Mouse (Mus musculus): Measurements from ENCODE around the gene Ptgs1. TPM values are rescaled to one million over a fixed set of nuclear protein-coding genes. Genes with fewer than 3 reads are reported as not detected.
"Not testable (repeated sequence)": the region's sequence is repeated elsewhere in the genome, so short reads cannot be mapped to it uniquely, and the experiment has no call there.

The Ptgs1 gene
- polyA plus RNA-seq (2015; fragmentation: Nextera tagmentation; extraction: Ambion mirVana): 4.0 and 5.5 TPM in 2 replicates

DNA sequence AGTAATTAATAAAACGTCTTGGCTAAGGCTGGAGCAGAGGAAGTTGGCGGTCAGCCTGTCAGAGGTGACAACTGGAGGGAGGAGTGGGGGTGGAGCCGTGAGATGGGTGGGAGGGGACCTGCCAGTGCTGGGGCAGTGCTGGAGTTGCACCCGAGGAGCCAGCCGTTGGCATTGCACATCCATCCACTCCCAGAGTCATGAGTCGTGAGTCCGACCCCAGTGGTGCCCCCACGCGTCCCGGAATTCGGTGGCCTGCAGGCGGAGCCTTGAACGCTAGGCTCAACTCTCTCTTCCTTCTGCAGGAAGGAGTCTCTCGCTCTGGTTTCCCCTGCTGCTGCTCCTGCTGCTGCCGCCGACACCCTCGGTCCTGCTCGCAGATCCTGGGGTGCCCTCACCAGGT lies at the start of gene Ptgs1:
Gene Ptgs1, plus strand, starts transcription at position 61 of the 400 bp plus-strand sequence.
- WGBS: under 1% methylated on average over 18 of the region's 18 CpGs
- H3K4me3 ChIP-seq (ENCODE audit: low read depth, low read length): peak within 1 kb of the TSS; percentile 34
- peak; percentile 57; the same call in 1 of the 2 replicates for ATAC-seq
- H3K36me3 ChIP-seq (ENCODE audit: control insufficient read depth, insufficient read depth, low read length): no peaks in the 10 kb centered on the region
- H3K4me2 ChIP-seq (ENCODE audit: low read length): peak within 1 kb of the TSS; percentile 52
- peaks cover 5% of the 10 kb centered on the region for H3K4me1 ChIP-seq (ENCODE audit: control insufficient read depth, insufficient read depth, low read length)
- peak within 1 kb of the TSS; percentile 40; the same call in 1 of the 2 replicates for H3K9ac ChIP-seq (ENCODE audit: low read depth, low read length)
- peaks cover 10% of the 10 kb centered on the region for H3K27me3 ChIP-seq (ENCODE audit: control insufficient read depth, insufficient read depth, low read depth, low read length)
- H3K9me3 ChIP-seq (replicated peaks; ENCODE audit: control insufficient read depth, low read length, poor library complexity, severe bottlenecking): no peaks in the 10 kb centered on the region
- H3K27ac ChIP-seq (ENCODE audit: low read length): no peak within 1 kb of the TSS

DNA sequence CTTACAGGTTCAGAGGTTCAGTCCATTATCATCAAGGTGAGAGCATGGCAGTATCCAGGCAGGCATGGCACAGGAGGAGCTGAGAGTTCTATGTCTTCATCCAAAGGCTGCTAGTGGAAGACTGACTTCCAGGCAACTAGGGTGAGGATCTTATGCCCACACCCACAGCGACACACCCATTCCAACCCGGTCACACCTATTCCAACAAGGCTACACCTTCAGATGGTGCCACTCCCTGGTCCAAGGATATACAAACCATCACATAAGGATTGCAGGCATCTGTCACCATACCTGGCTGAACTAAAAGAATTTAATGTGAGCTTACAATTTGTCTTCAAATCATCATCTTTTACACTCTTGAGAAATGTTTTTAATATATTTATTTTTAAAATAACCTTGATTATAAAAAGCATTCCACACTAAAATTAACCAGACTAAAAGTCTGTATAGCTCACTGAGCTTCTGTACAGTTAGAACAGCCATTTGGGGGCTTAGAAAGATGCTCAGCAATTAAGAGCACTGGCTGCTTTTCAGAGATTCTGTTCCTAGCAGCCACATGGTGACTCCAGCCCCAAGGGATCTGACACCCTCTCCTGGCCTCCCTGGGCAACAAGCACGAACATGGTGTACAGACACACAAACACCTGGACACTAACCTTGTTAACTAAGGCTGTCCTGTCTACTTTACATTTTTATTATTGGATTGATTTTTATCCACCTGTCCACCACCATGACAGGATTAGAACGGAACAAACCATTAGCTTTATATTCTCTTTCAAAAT lies 48.4 kb upstream of the Ptgs1 start:
- H3K27ac ChIP-seq (ENCODE audit: low read length); H3K4me1 ChIP-seq (ENCODE audit: control insufficient read depth, insufficient read depth, low read length); H3K36me3 ChIP-seq (ENCODE audit: control insufficient read depth, insufficient read depth, low read length); H3K9me3 ChIP-seq (replicated peaks; ENCODE audit: control insufficient read depth, low read length, poor library complexity, severe bottlenecking); ATAC-seq; H3K4me2 ChIP-seq (ENCODE audit: low read length); H3K4me3 ChIP-seq (ENCODE audit: low read depth, low read length); H3K27me3 ChIP-seq (ENCODE audit: control insufficient read depth, insufficient read depth, low read depth, low read length); H3K9ac ChIP-seq (ENCODE audit: low read depth, low read length): not testable (repeated sequence)
- 91% methylated on average over 4 of the region's 4 CpGs for WGBS

DNA sequence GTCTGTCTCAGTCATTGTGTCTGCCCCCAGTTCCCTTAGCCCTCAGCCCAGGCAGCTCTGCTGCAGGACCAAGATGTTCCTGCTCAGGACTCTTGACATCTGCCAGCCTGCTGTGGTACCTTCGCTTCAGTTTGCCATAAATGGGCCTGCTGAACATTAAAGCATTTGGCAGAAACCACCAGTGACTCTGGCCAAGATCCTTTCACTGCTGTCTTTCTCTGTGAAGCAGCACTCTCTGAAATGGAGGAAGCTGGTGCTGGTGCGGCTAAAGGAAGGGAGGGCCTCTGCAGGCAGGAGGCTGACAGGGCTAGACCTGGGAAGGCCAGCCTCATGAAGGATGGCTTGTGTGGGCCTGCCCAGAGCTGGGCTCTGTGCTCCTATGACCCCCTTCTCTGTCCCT lies 46.9 kb upstream of the Ptgs1 start:
- ATAC-seq: no peak
- Histone ChIP-seq H3K36me3 (ENCODE audit: control insufficient read depth, insufficient read depth, low read length) (no peaks in the 10 kb centered on the region), H3K4me2 (ENCODE audit: low read length) (no peak overlapping the region), H3K27ac (ENCODE audit: low read length) (no peak overlapping the region), H3K27me3 (ENCODE audit: control insufficient read depth, insufficient read depth, low read depth, low read length) (no peaks in the 10 kb centered on the region), H3K9ac (ENCODE audit: low read depth, low read length) (no peak overlapping the region), H3K4me3 (ENCODE audit: low read depth, low read length) (no peak overlapping the region), H3K9me3 (replicated peaks; ENCODE audit: control insufficient read depth, low read length, poor library complexity, severe bottlenecking) (no peaks in the 10 kb centered on the region), H3K4me1 (ENCODE audit: control insufficient read depth, insufficient read depth, low read length) (no peaks in the 10 kb centered on the region)
- WGBS: 73% methylated on average over 2 of the region's 2 CpGs

DNA sequence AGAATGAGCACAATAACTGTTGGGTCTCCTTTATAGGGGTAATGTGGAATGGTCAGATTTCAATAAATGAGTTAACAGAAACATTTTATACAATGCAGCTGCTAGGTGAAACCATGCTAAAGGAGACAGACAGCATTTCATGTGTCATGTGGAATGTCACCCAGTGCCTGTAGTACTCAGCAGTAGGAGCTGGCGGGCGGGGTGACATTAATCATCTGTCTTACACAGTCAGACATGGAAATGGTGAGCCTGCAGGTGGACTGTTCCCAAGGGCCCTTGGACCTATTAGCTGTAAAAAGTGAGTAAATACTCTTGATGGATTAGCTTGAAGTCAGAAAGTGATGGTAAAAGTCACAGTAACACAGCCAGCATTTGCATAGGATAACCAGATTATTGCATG lies 46.0 kb upstream of the Ptgs1 start:
- no peaks in the 10 kb centered on the region for H3K9me3 ChIP-seq (replicated peaks; ENCODE audit: control insufficient read depth, low read length, poor library complexity, severe bottlenecking)
- H3K9ac ChIP-seq (ENCODE audit: low read depth, low read length): no peak overlapping the region
- H3K4me2 ChIP-seq (ENCODE audit: low read length): no peak overlapping the region
- no peak for ATAC-seq
- no peaks in the 10 kb centered on the region for H3K4me1 ChIP-seq (ENCODE audit: control insufficient read depth, insufficient read depth, low read length)
- H3K36me3 ChIP-seq (ENCODE audit: control insufficient read depth, insufficient read depth, low read length): no peaks in the 10 kb centered on the region
- no peak overlapping the region for H3K27ac ChIP-seq (ENCODE audit: low read length)
- H3K4me3 ChIP-seq (ENCODE audit: low read depth, low read length): no peak overlapping the region
- no peaks in the 10 kb centered on the region for H3K27me3 ChIP-seq (ENCODE audit: control insufficient read depth, insufficient read depth, low read depth, low read length)
- 92% methylated on average over 2 of the region's 2 CpGs for WGBS

DNA sequence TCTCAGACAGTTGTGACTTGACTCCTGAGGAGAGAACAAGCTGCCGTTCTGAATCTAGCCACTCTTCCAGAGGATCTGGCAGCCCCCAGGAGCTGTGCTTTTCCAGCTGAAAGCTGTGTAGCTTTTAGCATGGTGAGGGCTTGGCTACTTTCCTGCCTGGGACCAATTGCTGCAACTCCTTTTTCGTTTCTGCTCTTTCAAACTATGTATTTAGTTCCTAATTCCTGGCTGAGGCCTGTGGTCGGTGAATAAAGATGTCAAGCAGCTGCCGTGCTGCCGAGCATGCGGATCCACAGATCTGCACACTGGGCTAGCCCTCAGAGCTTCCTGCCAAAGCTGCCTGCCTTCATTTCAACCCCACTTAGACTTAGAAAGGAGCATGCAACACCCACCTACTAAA lies 45.4 kb upstream of the Ptgs1 start:
- no peaks in the 10 kb centered on the region for H3K36me3 ChIP-seq (ENCODE audit: control insufficient read depth, insufficient read depth, low read length)
- H3K27me3 ChIP-seq (ENCODE audit: control insufficient read depth, insufficient read depth, low read depth, low read length): no peaks in the 10 kb centered on the region
- no peak overlapping the region for H3K9ac ChIP-seq (ENCODE audit: low read depth, low read length)
- H3K4me2 ChIP-seq (ENCODE audit: low read length): no peak overlapping the region
- 61% methylated on average over 6 of the region's 6 CpGs for WGBS
- no peak overlapping the region for H3K4me3 ChIP-seq (ENCODE audit: low read depth, low read length)
- H3K27ac ChIP-seq (ENCODE audit: low read length): no peak overlapping the region
- H3K4me1 ChIP-seq (ENCODE audit: control insufficient read depth, insufficient read depth, low read length): no peaks in the 10 kb centered on the region
- no peak for ATAC-seq
- no peaks in the 10 kb centered on the region for H3K9me3 ChIP-seq (replicated peaks; ENCODE audit: control insufficient read depth, low read length, poor library complexity, severe bottlenecking)

DNA sequence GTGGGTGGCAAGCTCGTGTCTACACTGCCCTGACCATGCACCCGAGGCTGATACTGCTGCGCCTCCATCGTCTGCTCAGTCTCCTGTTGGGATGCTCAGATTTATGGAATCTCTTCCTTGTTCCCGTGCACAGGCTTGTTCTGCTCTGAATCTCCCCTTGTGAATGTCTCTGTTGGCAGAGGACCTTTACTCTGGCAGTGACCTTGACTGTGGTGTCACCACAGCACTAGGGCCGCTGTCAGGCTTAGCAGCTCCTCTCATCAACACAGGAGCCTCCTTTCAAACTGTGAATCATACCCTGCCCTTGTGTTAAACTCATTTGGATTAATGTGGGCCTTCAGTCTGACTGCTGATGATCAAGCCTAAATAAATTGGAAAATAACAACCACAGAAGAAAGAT lies 41.0 kb upstream of the Ptgs1 start:
- not testable (repeated sequence) for H3K9me3 ChIP-seq (replicated peaks; ENCODE audit: control insufficient read depth, low read length, poor library complexity, severe bottlenecking); H3K4me2 ChIP-seq (ENCODE audit: low read length); H3K4me3 ChIP-seq (ENCODE audit: low read depth, low read length); H3K27ac ChIP-seq (ENCODE audit: low read length); H3K36me3 ChIP-seq (ENCODE audit: control insufficient read depth, insufficient read depth, low read length); H3K9ac ChIP-seq (ENCODE audit: low read depth, low read length); H3K27me3 ChIP-seq (ENCODE audit: control insufficient read depth, insufficient read depth, low read depth, low read length); ATAC-seq; H3K4me1 ChIP-seq (ENCODE audit: control insufficient read depth, insufficient read depth, low read length)
- 81% methylated on average over 6 of the region's 6 CpGs for WGBS

DNA sequence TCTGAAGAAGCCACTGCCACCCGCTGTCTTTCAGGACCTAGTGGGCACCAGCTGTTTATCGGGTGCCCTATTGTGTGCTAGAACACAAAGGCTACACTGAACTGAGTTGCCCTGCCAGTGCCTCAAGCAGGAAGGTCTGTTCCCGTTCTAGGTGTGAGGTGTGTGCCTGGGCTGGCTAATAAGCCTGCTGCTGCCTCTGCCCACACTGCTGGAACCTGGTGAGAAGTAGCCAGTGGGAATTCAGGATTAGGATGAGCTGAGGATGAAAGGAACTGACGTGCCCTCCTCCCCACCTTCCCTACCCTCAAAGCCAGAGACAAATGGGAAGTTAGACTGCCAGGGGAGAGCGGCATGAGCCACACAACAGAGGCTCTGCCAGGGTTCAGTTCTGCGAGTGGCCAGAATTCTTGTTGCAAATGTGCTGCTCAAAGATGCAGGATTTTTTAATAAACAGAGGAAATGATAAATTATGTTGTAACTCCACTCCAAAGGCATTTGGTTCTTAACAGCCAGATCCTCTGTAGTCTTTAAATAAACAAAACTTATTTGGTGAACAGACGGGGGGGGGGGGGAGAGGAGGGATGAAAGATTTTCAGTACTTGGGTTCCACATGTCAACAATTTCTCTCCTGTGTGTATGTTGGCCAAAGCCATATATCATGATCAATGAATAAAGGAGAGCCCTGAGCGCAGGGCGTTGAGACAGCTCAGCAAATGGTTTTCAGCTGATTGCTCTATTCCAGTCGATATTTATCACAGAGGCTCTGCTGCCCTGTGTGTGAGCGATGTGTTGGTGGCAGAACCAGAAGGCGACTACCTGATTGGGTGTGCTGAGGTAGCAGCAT lies 38.9 kb upstream of the Ptgs1 start:
- no peaks in the 10 kb centered on the region for H3K4me1 ChIP-seq (ENCODE audit: control insufficient read depth, insufficient read depth, low read length)
- 56% methylated on average over 12 of the region's 12 CpGs for WGBS
- H3K4me3 ChIP-seq (ENCODE audit: low read depth, low read length): no peak overlapping the region
- no peak overlapping the region for H3K27ac ChIP-seq (ENCODE audit: low read length)
- no peak for ATAC-seq
- no peaks in the 10 kb centered on the region for H3K27me3 ChIP-seq (ENCODE audit: control insufficient read depth, insufficient read depth, low read depth, low read length)
- no peaks in the 10 kb centered on the region for H3K9me3 ChIP-seq (replicated peaks; ENCODE audit: control insufficient read depth, low read length, poor library complexity, severe bottlenecking)
- no peaks in the 10 kb centered on the region for H3K36me3 ChIP-seq (ENCODE audit: control insufficient read depth, insufficient read depth, low read length)
- H3K9ac ChIP-seq (ENCODE audit: low read depth, low read length): no peak overlapping the region
- no peak overlapping the region for H3K4me2 ChIP-seq (ENCODE audit: low read length)

DNA sequence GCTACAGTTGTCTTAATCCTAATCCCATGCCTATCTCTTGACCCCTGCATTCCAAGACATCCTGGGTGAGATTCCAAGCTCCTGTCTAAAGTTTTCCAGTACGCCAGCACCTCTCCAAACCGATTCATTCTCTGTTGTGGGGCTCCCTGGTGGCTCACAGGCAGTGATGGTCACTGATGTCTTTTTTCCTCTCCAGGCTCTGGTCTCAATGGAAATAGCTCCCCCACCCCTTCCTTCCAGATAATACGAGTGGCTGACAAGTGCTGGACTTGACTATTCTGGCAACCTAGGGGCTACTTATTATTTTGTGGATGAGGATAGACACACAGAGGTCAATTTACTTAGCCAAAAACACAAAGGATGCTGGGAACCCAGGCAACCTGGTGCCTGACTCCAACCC lies 33.2 kb upstream of the Ptgs1 start:
- WGBS: 48% methylated on average over 3 of the region's 3 CpGs
- ATAC-seq: no peak
- H3K4me1 ChIP-seq (ENCODE audit: control insufficient read depth, insufficient read depth, low read length): peaks cover 12% of the 10 kb centered on the region
- no peaks in the 10 kb centered on the region for H3K9me3 ChIP-seq (replicated peaks; ENCODE audit: control insufficient read depth, low read length, poor library complexity, severe bottlenecking)
- H3K36me3 ChIP-seq (ENCODE audit: control insufficient read depth, insufficient read depth, low read length): no peaks in the 10 kb centered on the region
- no peak overlapping the region for H3K4me3 ChIP-seq (ENCODE audit: low read depth, low read length)
- H3K27ac ChIP-seq (ENCODE audit: low read length): no peak overlapping the region
- H3K27me3 ChIP-seq (ENCODE audit: control insufficient read depth, insufficient read depth, low read depth, low read length): peaks cover 8% of the 10 kb centered on the region
- no peak overlapping the region for H3K9ac ChIP-seq (ENCODE audit: low read depth, low read length)
- H3K4me2 ChIP-seq (ENCODE audit: low read length): no peak overlapping the region
